Mouse (Mus musculus): ENCODE results near the gene Fam149a. TPM values are rescaled to one million over a fixed set of nuclear protein-coding genes. Genes with fewer than 3 reads are reported as not detected.

Fam149a gene
- polyA plus RNA-seq, 1 experiment = 1.7 TPM

GRCm38 (mm10) chr8:45324151-45324550, 57.9 kb downstream of the Fam149a start:
- TF ChIP-seq CTCF (IDR thresholded peaks at IDR 0.05; ENCODE audit: control insufficient read depth, insufficient read depth, low read length) (no peak), POLR2A (IDR thresholded peaks at IDR 0.05; ENCODE audit: borderline replicate concordance, control insufficient read depth, low read depth, low read length) (no peak)
- Histone ChIP-seq H3K27ac (ENCODE audit: control insufficient read depth, insufficient read depth, low read depth, low read length, poor library complexity) (no peak overlapping the region), H3K4me1 (ENCODE audit: control insufficient read depth, insufficient read depth, low read length) (no peaks in the 10 kb centered on the region), H3K4me3 (replicated peaks; ENCODE audit: control insufficient read depth, low read depth, low read length) (no peak overlapping the region)
- 83% methylated on average over 4 of the region's 4 CpGs for WGBS

GRCm38 (mm10) chr8:45321365-45321764, 60.7 kb downstream of the Fam149a start:
- H3K4me3 ChIP-seq (replicated peaks; ENCODE audit: control insufficient read depth, low read depth, low read length) = no peak overlapping the region
- TF ChIP-seq CTCF (IDR thresholded peaks at IDR 0.05; ENCODE audit: control insufficient read depth, insufficient read depth, low read length) (no peak), POLR2A (IDR thresholded peaks at IDR 0.05; ENCODE audit: borderline replicate concordance, control insufficient read depth, low read depth, low read length) (no peak)
- 78% methylated on average over 2 of the region's 2 CpGs for WGBS
- H3K27ac ChIP-seq (ENCODE audit: control insufficient read depth, insufficient read depth, low read depth, low read length, poor library complexity) = no peak overlapping the region
- H3K4me1 ChIP-seq (ENCODE audit: control insufficient read depth, insufficient read depth, low read length) = no peaks in the 10 kb centered on the region

- H3K4me3 ChIP-seq (replicated peaks; ENCODE audit: control insufficient read depth, low read depth, low read length) = no peak overlapping the region
- 71% methylated on average over 1 of the region's 1 CpGs for WGBS
- H3K27ac ChIP-seq (ENCODE audit: control insufficient read depth, insufficient read depth, low read depth, low read length, poor library complexity) = no peak overlapping the region
- TF ChIP-seq POLR2A (IDR thresholded peaks at IDR 0.05; ENCODE audit: borderline replicate concordance, control insufficient read depth, low read depth, low read length) (no peak), CTCF (IDR thresholded peaks at IDR 0.05; ENCODE audit: control insufficient read depth, insufficient read depth, low read length) (no peak)
- H3K4me1 ChIP-seq (ENCODE audit: control insufficient read depth, insufficient read depth, low read length) = no peaks in the 10 kb centered on the region
Observed at GRCm38 (mm10) chr8:45320930-45321329, 61.2 kb downstream of the Fam149a start.

GRCm38 (mm10) chr8:45310967-45311366, 71.1 kb downstream of the Fam149a start:
- H3K27ac ChIP-seq (ENCODE audit: control insufficient read depth, insufficient read depth, low read depth, low read length, poor library complexity) = no peak overlapping the region
- TF ChIP-seq CTCF (IDR thresholded peaks at IDR 0.05; ENCODE audit: control insufficient read depth, insufficient read depth, low read length) (no peak), POLR2A (IDR thresholded peaks at IDR 0.05; ENCODE audit: borderline replicate concordance, control insufficient read depth, low read depth, low read length) (no peak)
- 87% methylated on average over 4 of the region's 4 CpGs for WGBS
- H3K4me3 ChIP-seq (replicated peaks; ENCODE audit: control insufficient read depth, low read depth, low read length) = no peak overlapping the region
- no peaks in the 10 kb centered on the region for H3K4me1 ChIP-seq (ENCODE audit: control insufficient read depth, insufficient read depth, low read length)

- 87% methylated on average over 13 of the region's 13 CpGs for WGBS
- Histone ChIP-seq H3K27ac (ENCODE audit: control insufficient read depth, insufficient read depth, low read depth, low read length, poor library complexity) (no peak within 1 kb of the TSS), H3K4me1 (ENCODE audit: control insufficient read depth, insufficient read depth, low read length) (no peaks in the 10 kb centered on the region), H3K4me3 (replicated peaks; ENCODE audit: control insufficient read depth, low read depth, low read length) (no peak within 1 kb of the TSS)
- TF ChIP-seq CTCF (IDR thresholded peaks at IDR 0.05; ENCODE audit: control insufficient read depth, insufficient read depth, low read length) (no peak), POLR2A (IDR thresholded peaks at IDR 0.05; ENCODE audit: borderline replicate concordance, control insufficient read depth, low read depth, low read length) (no peak)
Observed at GRCm38 (mm10) chr8:45308366-45308765, 73.7 kb downstream of the Fam149a start, which contains the start of gene Gm45753. Gene Gm45753, minus strand, starts transcription at chr8:45308466.

- Histone ChIP-seq H3K27ac (ENCODE audit: control insufficient read depth, insufficient read depth, low read depth, low read length, poor library complexity) (no peak overlapping the region), H3K4me3 (replicated peaks; ENCODE audit: control insufficient read depth, low read depth, low read length) (no peak overlapping the region), H3K4me1 (ENCODE audit: control insufficient read depth, insufficient read depth, low read length) (no peaks in the 10 kb centered on the region)
- TF ChIP-seq POLR2A (IDR thresholded peaks at IDR 0.05; ENCODE audit: borderline replicate concordance, control insufficient read depth, low read depth, low read length) = no peak
- TF ChIP-seq CTCF (IDR thresholded peaks at IDR 0.05; ENCODE audit: control insufficient read depth, insufficient read depth, low read length) = no peak
- WGBS = 83% methylated on average over 1 of the region's 1 CpGs
Observed at GRCm38 (mm10) chr8:45305479-45305878, 76.6 kb downstream of the Fam149a start.

- Histone ChIP-seq H3K27ac (ENCODE audit: control insufficient read depth, insufficient read depth, low read depth, low read length, poor library complexity) (no peak overlapping the region), H3K4me1 (ENCODE audit: control insufficient read depth, insufficient read depth, low read length) (no peaks in the 10 kb centered on the region), H3K4me3 (replicated peaks; ENCODE audit: control insufficient read depth, low read depth, low read length) (no peak overlapping the region)
- no peak for TF ChIP-seq CTCF (IDR thresholded peaks at IDR 0.05; ENCODE audit: control insufficient read depth, insufficient read depth, low read length)
- no peak for TF ChIP-seq POLR2A (IDR thresholded peaks at IDR 0.05; ENCODE audit: borderline replicate concordance, control insufficient read depth, low read depth, low read length)
- WGBS = 81% methylated on average over 3 of the region's 3 CpGs
Observed at GRCm38 (mm10) chr8:45304354-45304753, 77.7 kb downstream of the Fam149a start.

GRCm38 (mm10) chr8:45302390-45302789, 79.7 kb downstream of the Fam149a start:
- no peaks in the 10 kb centered on the region for H3K4me1 ChIP-seq (ENCODE audit: control insufficient read depth, insufficient read depth, low read length)
- WGBS = 89% methylated on average over 8 of the region's 8 CpGs
- H3K27ac ChIP-seq (ENCODE audit: control insufficient read depth, insufficient read depth, low read depth, low read length, poor library complexity) = no peak overlapping the region
- no peak overlapping the region for H3K4me3 ChIP-seq (replicated peaks; ENCODE audit: control insufficient read depth, low read depth, low read length)
- TF ChIP-seq POLR2A (IDR thresholded peaks at IDR 0.05; ENCODE audit: borderline replicate concordance, control insufficient read depth, low read depth, low read length) (no peak), CTCF (IDR thresholded peaks at IDR 0.05; ENCODE audit: control insufficient read depth, insufficient read depth, low read length) (no peak)

- WGBS = 79% methylated on average over 6 of the region's 6 CpGs
- Histone ChIP-seq H3K4me3 (replicated peaks; ENCODE audit: control insufficient read depth, low read depth, low read length) (no peak overlapping the region), H3K27ac (ENCODE audit: control insufficient read depth, insufficient read depth, low read depth, low read length, poor library complexity) (no peak overlapping the region), H3K4me1 (ENCODE audit: control insufficient read depth, insufficient read depth, low read length) (no peaks in the 10 kb centered on the region)
- TF ChIP-seq CTCF (IDR thresholded peaks at IDR 0.05; ENCODE audit: control insufficient read depth, insufficient read depth, low read length) (no peak), POLR2A (IDR thresholded peaks at IDR 0.05; ENCODE audit: borderline replicate concordance, control insufficient read depth, low read depth, low read length) (no peak)
Observed at GRCm38 (mm10) chr8:45295276-45295675, 86.8 kb downstream of the Fam149a start.
